Mouse (Mus musculus) embryonic fibroblast, embryonic 13.5 days (primary cell): ENCODE data around the gene Fbxw11.

Source experiments
- CTCF ChIP-seq: IDR thresholded peaks from 2 replicates; pipeline ENCODE4 v1.5.1; 2011; ENCODE audit warnings: mild to moderate bottlenecking, control low read depth, low read length, moderate library complexity, borderline replicate concordance; ENCODE audit not compliant: insufficient read depth
- POLR2A ChIP-seq: IDR thresholded peaks from 2 replicates; pipeline ENCODE4 v1.6.1; 2011; ENCODE audit warnings: low read depth, mild to moderate bottlenecking, control low read depth, low read length, moderate library complexity

GRCm38 (mm10) chr11:32665639-32666038, 23.1 kb downstream of the Fbxw11 start:
- TF ChIP-seq CTCF (no peak), POLR2A (no peak)
